Mouse (Mus musculus) gastrocnemius, adult 18-20 months (tissue): ENCODE measurements around the gene Slc38a3. TPM values are rescaled to one million over a fixed set of nuclear protein-coding genes. Genes with fewer than 3 reads are reported as not detected.

Experiments
- total RNA-seq, 2 experiments: library from RNA; stranded (reverse); gene quantifications; 2 replicates each; pipeline ENCODE4 v1.2.3; 2021

Slc38a3 gene
- total RNA-seq, 2 experiments from 2014 or later, result 57.7 to 62.0 TPM

Other genes with a start within 250 kb of the Slc38a3 start
- gene Tmem115, start 135.6 kb downstream of the Slc38a3 start, total RNA-seq, result 10 to 100 TPM; 16.3 to 17.1 TPM
- 1 to 10 TPM; 3.0 to 4.1 TPM for gene Cyb561d2, start 127.3 kb downstream of the Slc38a3 start, total RNA-seq
- 10 to 100 TPM; 10.7 to 13.7 TPM for gene Nprl2, start 127.3 kb downstream of the Slc38a3 start, total RNA-seq
- gene Zmynd10, start 122.2 kb downstream of the Slc38a3 start, total RNA-seq, result under 1 TPM; 0.40 to 0.68 TPM
- 10 to 100 TPM; 11.9 to 13.6 TPM for gene Rassf1, start 118.0 kb downstream of the Slc38a3 start, total RNA-seq
- gene Tusc2, start 106.3 kb downstream of the Slc38a3 start, total RNA-seq, result 10 to 100 TPM; 38.7 to 40.9 TPM
- 10 to 100 TPM; 14.0 to 25.3 TPM for gene Hyal2, start 101.6 kb downstream of the Slc38a3 start, total RNA-seq
- 1 to 10 TPM; 1.4 to 1.5 TPM for gene Hyal1, start 92.6 kb downstream of the Slc38a3 start, total RNA-seq
- 10 to 100 TPM; 14.0 to 15.3 TPM for gene Naa80, start 90.6 kb downstream of the Slc38a3 start, total RNA-seq
- gene Hyal3, start 88.7 kb downstream of the Slc38a3 start, total RNA-seq, result under 1 TPM; 0.19 to 0.23 TPM
- gene Ifrd2, start 81.9 kb downstream of the Slc38a3 start, total RNA-seq, result 10 to 100 TPM; 44.6 to 49.7 TPM
- 10 to 100 TPM; 11.0 to 11.4 TPM for gene Sema3b, start 60.3 kb downstream of the Slc38a3 start, total RNA-seq
- 10 to 100 TPM; 59.3 to 75.5 TPM for gene Gnai2, start 34.2 kb downstream of the Slc38a3 start, total RNA-seq
- gene Gnat1, start 10.2 kb upstream of the Slc38a3 start, total RNA-seq, result not detected
- 1 to 10 TPM; 6.2 to 6.8 TPM for gene Sema3f, start 40.9 kb upstream of the Slc38a3 start, total RNA-seq
- 10 to 100 TPM; 34.3 to 40.5 TPM for gene Rbm5, start 101.5 kb upstream of the Slc38a3 start, total RNA-seq
- gene Rbm6, start 203.7 kb upstream of the Slc38a3 start, total RNA-seq, result 10 to 100 TPM; 16.6 to 18.3 TPM
- 10 to 100 TPM; 10.8 to 11.1 TPM for gene Mon1a, start 218.6 kb upstream of the Slc38a3 start, total RNA-seq
- gene Mst1r, start 237.3 kb upstream of the Slc38a3 start, total RNA-seq, result under 1 TPM; 0.39 to 0.52 TPM